Mouse (Mus musculus): ENCODE results near the gene Cct8l1.

Gene Cct8l1

DNA sequence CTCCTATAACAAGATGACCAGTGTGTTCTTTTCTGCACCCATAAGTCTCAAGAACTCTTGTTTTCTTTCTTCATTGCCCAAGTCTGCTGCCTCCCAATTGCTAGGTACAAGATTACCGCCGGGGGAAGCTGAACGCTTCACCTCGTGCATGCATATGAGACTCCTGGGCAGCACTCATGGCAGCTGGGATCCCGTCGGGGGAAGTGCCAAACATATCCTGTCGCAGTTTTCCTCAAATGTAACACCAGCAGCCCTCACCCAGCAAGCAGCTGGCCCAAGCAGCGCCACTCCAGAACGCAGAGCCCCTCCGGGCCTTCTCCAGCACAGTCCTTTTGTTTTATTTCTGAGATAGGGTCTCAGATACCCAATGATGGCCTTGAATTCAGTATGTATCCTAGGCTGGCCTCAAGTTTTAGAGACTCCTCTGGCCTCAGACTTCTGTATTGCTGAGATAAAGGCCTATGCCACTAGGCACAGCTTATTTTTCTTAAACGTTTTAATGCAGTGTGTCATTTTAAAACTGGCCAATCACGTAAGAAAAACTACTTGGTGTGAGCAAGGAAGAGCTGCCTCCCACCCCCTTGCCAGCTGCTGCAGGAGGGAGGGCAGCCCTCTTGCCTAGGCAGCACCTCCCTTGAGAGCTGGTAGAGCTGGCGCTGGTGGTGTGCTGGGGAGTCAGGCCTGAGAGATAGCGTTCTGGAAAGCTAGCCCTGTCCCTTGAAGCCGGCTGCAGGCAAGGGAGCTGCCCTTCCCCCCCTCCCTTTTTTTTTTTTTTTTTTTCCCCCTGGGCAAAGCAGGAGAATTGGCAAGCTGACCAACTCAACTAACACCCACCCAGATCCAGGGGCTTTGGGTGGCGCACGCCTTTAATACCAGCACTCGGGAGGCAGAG lies 16.6 kb downstream of the Cct8l1 start:
- peak; percentile 7 for DNase-seq

DNA sequence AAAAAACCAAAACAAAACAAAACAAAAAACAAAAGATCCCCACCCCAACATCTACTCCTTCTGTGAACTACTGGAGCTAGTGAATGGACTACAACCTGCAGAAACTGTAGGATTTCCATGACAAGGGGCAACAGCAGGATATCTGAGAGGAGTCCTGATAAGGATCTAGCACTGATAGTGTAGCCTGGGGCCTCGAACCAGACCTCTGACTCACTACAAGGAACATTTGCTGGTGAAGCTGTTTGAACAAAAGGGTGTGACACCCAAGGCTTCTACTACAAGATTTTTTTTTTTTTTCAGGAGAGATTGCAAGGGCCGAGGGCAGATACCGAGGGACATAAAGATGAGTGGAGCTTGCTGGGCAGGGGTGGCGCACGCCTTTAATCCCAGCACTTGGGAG lies 17.4 kb downstream of the Cct8l1 start:
- DNase-seq, result no peak

DNA sequence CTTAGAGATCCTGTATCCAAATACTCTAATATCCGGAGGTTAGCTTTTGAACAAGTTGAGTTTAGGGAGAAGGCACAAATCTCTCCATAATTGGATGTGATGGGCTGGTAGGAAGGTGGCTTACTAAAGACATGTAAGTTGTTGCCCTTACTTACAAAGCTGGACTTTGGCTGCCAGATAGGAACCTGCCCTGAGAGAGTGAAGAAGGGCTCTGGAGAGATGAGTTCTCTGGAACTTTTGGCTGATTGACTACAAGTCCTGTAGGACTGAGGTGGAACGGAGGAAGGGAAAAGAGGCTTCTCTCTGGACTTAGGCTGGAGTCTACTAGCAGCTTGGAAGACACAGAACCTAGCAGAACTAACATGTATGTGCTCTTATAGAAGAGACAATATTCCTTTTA lies 19.7 kb downstream of the Cct8l1 start:
- no peak for DNase-seq

DNA sequence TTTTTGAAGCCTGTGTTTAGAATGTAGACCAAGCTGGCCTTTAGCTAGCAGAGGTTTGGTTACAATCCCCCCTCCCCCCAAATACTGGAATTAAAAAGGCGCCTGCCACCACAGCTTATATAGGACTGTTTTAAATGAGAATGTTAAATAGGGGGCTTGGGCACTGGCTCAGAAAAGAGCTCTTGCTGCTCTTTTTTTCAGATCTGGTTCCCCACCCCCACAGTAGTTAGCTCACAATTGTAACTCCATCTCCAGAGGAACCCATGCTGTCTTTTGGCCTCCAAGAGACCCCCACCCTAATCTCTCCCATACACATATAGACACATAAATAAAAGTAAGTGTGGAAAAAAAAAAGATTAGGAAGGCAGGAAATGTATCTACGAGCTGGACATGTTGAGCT lies 20.6 kb downstream of the Cct8l1 start:
- no peak for DNase-seq

DNA sequence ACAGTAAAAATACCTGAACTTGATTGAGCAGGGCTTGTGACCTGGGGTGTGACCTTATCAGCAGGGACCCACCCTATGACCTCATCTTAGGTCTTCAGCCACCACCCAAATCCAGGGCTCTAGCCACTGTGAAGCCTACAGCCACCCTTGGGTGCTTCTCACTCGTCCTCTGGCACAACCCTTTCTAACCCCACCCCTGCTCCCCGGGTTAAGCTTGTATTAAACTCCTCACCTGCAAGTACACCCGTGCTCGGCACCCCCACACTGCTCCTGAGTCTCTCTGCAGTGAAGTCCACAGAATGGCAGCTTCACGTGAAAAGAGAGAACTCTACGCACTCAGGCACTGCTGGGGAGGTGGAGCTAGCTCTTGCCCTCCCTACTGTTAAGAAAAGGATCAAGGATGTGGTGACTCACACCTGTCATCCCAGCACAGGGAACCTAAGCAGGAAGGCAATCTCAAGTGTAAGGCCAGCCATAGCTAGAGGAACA lies 21.1 kb downstream of the Cct8l1 start:
- DNase-seq, result no peak

DNA sequence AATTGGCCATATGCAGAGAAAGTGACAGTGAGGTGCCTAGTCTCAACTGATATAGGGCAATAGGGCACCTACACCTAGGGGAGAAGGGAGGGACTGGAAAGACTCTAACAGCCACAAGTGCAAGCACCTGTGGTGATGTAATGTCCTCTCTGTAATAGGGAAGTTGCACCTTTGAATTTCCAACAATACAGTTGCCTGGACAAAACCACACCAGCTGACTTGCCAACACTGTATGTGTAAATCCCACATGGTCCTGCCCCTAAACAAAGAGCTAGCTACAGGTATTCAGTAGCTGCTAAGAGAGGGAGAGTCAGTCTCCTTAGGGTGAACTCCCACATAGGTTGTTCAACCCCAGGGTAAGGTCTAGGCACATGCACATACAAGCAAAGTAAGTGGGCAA lies 24.5 kb downstream of the Cct8l1 start:
- no peak for DNase-seq

DNA sequence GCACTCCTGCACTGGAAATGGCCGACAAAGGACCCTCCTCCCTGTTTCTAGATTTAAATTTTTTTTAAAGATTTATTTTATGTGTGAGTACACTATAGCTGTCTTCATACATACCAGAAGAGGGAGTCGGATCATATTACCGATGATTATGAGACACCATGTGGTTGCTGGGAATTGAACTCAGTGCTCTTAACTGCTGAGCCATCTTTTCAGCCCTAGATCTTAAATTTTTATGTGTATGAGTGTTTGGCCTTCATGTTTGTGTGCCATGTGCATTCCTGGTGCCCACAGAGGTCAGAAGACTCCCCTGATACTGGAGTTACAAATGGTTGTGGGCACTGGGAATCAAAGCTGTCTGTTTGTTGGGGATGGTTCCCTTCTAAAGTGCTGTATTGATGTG lies 25.1 kb downstream of the Cct8l1 start:
- no peak for DNase-seq

DNA sequence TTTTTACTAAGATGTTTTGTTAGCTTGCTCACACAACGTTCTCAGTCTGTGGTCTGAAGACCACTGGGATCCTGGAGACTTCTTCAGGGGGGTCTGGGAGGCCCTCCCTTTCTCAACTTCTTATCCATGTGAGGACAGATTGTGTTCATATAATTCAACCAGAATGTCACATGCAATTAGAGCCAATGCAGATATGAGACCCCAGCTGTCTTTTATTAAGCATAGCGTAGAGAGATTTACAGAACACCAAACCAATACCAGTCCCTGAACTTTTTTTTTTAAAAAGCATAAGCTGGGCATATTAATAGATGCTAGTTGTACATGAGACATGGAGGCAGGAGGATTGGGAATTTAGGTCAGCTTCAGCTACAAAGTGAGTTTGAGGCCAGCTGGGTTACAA lies 25.8 kb downstream of the Cct8l1 start:
- no peak for DNase-seq

DNA sequence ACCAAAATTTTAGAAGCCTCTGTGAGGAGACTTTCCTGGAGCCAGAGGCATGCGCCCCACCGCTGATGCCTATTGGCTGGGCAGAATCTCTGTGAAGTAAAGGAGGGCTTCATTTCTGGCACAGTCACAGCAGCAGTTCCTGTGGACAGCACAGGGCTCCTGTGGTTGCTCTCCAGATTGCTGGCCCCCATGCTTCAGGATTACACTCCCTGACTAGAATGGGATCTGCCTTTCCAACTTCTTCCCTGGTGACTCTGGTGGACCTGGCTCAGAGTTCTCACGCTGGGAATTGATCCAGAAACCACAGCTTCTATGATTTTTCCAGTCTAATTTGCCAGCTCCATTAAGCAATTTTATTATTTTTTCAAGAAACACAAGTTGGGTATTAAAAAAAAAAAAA lies 28.2 kb downstream of the Cct8l1 start:
- no peak for DNase-seq

DNA sequence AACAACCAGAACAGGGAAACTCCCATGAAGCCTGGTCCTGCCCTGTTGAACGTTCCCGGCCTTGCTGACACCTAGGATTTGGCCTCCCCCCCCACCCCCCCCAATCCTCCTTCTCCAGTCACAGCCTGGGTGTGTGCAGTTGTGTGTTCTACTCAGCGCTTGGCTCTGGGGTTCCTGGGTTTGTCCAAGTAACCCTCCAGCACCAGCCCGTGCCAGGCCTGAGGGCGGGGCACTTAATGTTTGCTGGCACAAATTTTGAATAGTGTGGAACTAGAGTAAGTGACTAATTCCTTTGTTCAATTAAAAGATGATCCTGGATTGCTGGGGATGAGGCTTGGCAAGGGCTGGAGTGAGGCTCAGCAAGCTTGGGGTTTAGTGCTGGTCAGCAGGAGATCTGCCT lies 28.7 kb downstream of the Cct8l1 start:
- no peak for DNase-seq

DNA sequence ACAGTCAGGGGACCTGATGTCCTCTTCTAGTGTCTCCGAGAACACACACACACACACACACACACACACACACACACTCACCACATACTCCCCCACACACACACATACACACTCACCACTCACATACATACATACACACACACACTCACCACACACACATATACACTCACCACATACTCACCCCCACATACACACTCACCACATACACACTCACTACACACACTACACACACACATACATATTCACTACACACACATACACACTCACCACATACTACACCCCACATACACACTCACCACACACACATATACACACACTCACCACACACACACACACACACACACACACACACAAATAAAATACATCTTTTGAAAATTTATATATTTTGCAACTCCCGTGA lies 31.0 kb downstream of the Cct8l1 start:
- no peak for DNase-seq

DNA sequence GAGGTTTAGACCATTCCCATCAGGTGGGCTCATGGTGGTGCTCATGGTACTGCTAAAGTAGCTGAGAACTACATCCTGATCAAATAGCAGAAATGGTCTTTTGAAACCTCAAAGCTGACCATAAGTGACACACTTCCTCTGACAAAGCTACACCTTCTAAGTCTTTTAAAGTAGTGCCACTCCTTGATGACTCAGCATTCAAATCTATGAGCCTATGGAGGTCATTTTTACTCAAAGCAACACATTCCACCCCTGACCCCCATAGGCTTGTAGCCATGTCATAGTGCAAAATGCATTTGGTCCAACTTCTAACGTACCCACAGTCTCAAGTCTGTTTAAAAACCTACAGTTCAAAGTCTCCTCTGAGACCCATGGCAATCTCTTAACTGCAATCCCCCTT lies 35.0 kb downstream of the Cct8l1 start:
- no peak for DNase-seq

DNA sequence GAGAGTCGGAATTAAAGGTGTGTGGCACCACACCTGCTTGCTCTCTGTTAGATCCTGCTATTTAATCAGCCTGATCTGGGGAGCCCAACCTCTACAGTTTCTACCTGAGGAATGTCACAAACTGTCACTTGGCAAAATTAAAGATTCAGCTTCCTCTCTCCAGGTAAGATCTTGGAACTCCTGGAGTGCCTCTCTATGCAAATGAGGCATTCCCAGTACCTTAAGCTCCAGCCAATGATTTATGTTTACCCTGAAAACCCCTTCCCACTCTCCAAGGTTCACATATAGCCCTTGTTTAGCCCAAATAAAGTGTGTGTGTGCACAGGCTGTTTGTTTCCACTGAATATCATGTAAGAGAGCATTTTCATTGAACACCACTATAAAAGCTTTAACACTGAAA lies 38.3 kb downstream of the Cct8l1 start:
- no peak for DNase-seq

DNA sequence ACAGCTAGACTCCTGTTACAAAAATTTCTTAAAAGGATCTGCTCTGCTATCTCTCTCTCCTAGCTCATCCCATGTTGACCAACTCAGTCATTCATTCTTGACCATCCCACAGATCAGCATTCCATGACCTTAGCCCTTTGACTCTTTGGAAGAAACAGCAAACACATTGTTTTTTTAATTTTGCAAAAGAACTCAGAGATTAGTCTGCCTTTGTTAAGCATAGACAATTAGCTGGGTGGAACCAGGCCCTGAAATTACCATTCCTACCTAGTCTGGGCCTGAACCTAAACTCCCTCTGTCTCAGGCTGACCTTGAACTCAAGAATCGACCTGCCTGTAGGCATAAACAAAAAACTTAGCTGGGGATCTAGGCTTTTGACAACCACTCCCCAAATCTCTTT lies 38.8 kb downstream of the Cct8l1 start:
- no peak for DNase-seq

DNA sequence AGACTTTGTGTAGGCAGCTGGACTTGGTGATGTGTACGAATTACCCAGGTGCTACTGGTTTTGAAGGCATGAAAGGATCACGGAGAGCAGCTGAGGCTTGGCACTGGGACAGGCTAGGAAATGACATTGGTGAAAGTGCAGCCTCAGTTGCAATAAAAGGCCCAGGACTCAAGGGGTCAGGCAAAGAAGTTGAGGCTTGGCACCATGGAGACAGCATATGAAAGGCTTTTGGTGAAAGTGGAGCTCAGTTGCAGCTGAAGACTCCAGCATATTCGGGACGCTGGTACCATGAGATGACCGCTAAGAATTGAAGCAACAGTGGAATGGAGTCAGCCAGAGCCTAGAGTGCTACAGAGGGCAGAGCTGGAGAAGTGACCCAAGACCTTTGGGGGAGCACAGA lies 39.8 kb downstream of the Cct8l1 start:
- DNase-seq, result no peak

DNA sequence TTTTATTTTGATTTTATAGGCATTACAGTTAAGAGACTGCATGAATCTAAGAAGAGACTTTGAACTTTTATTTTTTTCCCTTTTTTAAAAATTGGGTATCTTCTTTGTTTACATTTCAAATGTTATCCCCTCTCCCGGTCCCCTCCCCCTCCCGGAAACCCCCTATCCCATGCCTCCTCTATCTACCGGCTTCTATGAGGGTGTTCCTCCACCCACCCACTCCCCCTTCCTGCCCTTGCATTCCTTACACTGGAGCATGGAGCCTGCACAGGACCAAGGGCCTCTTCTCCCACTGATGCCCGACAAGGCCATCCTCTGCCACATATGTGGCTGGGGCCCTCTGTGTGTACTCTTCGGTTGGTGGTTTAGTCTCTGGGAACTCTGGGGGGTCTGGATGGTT lies 40.5 kb downstream of the Cct8l1 start:
- no peak for DNase-seq

Measured in thymus, postnatal 25 days (tissue).